Mouse (Mus musculus): ENCODE data around the gene Tinf2. TPM values are rescaled to one million over a fixed set of nuclear protein-coding genes. Genes with fewer than 3 reads are reported as not detected.
A peak's percentile ranks its signal among the peaks of the same experiment; 100 is the strongest.

Gene Tinf2
- polyA plus RNA-seq, 1 experiment from 2014 or later, result 45.7 TPM

DNA sequence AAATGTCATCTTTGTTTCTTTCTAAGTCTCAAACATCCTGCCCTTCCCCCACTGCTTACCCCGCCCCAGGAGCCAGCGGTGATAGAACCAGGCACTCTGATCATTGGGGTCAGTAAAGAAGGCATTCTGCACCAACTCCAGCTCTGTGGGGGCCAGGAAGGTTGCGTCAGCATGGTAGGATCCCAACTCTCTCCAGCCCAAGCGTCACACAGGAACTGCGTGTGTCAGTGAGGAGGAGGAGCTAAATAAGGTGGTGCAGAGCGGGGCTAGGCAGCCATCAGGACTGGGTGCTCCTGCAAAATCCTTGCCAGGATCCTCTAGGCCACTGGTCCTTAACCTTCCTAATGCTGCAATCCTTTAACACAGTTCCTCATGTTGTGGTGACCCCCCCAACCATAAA is 38.1 kb upstream of the Tinf2 start:
- Histone ChIP-seq H3K4me1 (0 out of 2 replicates have a peak, but pooled peaks cover 4% of the 10 kb centered on the region), H3K9me3 (no peaks in the 10 kb centered on the region), H3K27ac (no peak overlapping the region), H3K4me3 (no peak overlapping the region), H3K4me2 (replicated peaks) (no peak overlapping the region), H3K9ac (no peak overlapping the region), H3K36me3 (peaks cover 26% of the 10 kb centered on the region), H3K27me3 (replicated peaks) (no peaks in the 10 kb centered on the region)
- no peak for ATAC-seq (ENCODE audit: low FRiP score, low read depth)
- 88% methylated on average over 6 of the region's 6 CpGs for WGBS

DNA sequence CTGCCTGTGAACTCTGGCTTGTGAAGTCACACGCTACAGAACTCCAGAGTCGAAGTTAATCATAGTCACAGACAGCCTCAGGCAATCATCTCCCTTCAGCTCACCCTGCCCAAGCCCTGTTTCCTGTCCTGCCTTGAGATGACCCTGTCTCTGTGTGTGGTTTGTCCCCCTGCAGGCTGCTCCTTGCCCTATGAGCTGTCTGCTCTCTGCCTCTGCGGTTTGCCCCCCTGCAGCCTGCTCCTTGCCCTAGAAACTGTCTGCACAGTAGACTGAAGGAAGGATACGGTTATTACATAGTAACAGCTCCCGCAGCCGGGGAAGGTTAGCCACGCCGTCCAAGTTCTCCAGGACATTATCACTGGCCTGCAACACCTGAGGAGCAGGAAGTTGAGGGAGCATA is 35.3 kb upstream of the Tinf2 start:
- H3K4me1 ChIP-seq, result 0 out of 2 replicates have a peak, but pooled peaks cover 3% of the 10 kb centered on the region
- no peak overlapping the region for H3K4me2 ChIP-seq (replicated peaks)
- H3K9me3 ChIP-seq, result no peaks in the 10 kb centered on the region
- WGBS, result 74% methylated on average over 8 of the region's 8 CpGs
- no peak for ATAC-seq (ENCODE audit: low FRiP score, low read depth)
- peaks cover 26% of the 10 kb centered on the region for H3K36me3 ChIP-seq
- peaks cover 22% of the 10 kb centered on the region for H3K27me3 ChIP-seq (replicated peaks)
- H3K27ac ChIP-seq, result no peak overlapping the region
- H3K4me3 ChIP-seq, result no peak overlapping the region
- H3K9ac ChIP-seq, result no peak overlapping the region

DNA sequence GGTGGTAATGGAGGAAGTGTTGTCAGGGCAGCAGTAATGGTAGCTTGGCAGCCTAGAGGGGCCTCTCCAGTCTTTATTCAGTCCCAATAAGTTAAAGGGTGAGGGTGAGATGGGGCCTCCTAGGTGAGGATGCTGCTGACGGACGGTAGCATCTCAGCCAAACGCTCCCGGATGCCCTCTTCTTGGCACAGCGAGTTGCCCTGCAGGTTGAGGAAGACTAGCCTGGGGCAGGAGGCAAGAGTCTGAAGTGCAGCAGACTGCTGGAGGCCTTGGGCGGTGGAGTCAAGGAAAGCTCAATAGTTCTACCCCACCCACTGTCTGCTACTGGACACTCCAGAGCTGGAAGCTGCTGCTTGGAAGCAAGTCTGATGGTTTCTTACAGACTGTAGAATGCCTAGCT is 34.7 kb upstream of the Tinf2 start:
- no peak for ATAC-seq (ENCODE audit: low FRiP score, low read depth)
- 91% methylated on average over 6 of the region's 6 CpGs for WGBS
- H3K9ac ChIP-seq, result no peak overlapping the region

DNA sequence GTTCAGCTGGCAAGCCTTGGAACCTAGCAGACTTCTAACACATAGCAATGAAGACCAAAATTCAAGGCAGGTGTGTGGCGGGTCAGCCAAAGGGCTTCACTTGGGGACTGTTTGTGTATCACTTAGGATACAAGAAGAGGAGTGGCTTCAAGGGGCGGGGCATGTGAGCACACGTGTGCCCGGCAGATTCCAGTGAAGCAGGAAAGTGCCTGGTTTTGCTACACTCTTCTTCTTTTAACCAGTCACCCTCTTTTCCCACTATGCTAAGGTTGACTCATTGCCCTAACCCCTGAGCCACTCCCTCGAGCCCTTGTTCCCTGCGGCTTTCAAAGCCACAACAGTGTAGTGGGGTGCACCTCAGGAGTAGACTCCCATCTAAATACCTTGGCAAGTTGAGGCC is 33.3 kb upstream of the Tinf2 start:
- ATAC-seq (ENCODE audit: low FRiP score, low read depth), result no peak
- Histone ChIP-seq H3K9ac (no peak overlapping the region), H3K4me1 (0 out of 2 replicates have a peak, but pooled peaks cover 3% of the 10 kb centered on the region), H3K9me3 (no peaks in the 10 kb centered on the region), H3K4me2 (replicated peaks) (no peak overlapping the region), H3K4me3 (no peak overlapping the region), H3K27ac (no peak overlapping the region), H3K36me3 (peaks cover 22% of the 10 kb centered on the region), H3K27me3 (replicated peaks) (peaks cover 23% of the 10 kb centered on the region)
- WGBS, result 44% methylated on average over 6 of the region's 6 CpGs

More for the DNA sequence above, 34.7 kb upstream of the Tinf2 start:
- H3K27ac ChIP-seq, result no peak overlapping the region
- peaks cover 26% of the 10 kb centered on the region for H3K36me3 ChIP-seq
- peaks cover 23% of the 10 kb centered on the region for H3K27me3 ChIP-seq (replicated peaks)
- no peak overlapping the region for H3K4me3 ChIP-seq
- H3K4me2 ChIP-seq (replicated peaks), result no peak overlapping the region
- H3K9me3 ChIP-seq, result no peaks in the 10 kb centered on the region
- 0 out of 2 replicates have a peak, but pooled peaks cover 3% of the 10 kb centered on the region for H3K4me1 ChIP-seq

DNA sequence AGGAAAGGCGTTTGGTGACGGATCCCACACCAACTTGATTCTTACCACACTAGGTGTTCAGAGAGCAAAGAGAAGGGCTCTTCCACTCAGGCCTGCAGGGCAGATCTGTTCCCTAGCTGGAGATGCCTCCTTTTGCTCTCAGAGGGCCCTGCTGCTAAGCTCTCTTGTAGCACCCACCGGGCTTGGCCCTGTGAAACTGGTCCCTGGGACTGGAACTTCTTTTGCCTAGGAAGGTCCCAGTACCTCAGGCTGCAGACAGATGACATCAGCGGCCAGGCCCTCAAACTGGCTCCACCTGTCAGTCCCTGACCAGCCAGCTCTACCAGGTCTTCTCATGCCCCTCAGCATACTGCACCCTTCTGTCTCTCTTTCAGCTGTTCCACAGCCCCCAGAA is 32.1 kb upstream of the Tinf2 start, which contains the start of gene Tgm1:
Tgm1 (minus strand) TSS at position 198 of the 394 bp plus-strand sequence.
- H3K4me1 ChIP-seq, result 0 out of 2 replicates have a peak, but pooled peaks cover 3% of the 10 kb centered on the region
- no peak within 1 kb of the TSS for H3K4me3 ChIP-seq
- 24% methylated on average over 4 of the region's 4 CpGs for WGBS
- H3K36me3 ChIP-seq, result peaks cover 11% of the 10 kb centered on the region
- H3K27me3 ChIP-seq (replicated peaks), result peaks cover 23% of the 10 kb centered on the region
- H3K9ac ChIP-seq, result no peak within 1 kb of the TSS
- peak within 1 kb of the TSS; percentile 33 for H3K4me2 ChIP-seq (replicated peaks)
- no peaks in the 10 kb centered on the region for H3K9me3 ChIP-seq
- no peak within 1 kb of the TSS for H3K27ac ChIP-seq
- no peak for ATAC-seq (ENCODE audit: low FRiP score, low read depth)

DNA sequence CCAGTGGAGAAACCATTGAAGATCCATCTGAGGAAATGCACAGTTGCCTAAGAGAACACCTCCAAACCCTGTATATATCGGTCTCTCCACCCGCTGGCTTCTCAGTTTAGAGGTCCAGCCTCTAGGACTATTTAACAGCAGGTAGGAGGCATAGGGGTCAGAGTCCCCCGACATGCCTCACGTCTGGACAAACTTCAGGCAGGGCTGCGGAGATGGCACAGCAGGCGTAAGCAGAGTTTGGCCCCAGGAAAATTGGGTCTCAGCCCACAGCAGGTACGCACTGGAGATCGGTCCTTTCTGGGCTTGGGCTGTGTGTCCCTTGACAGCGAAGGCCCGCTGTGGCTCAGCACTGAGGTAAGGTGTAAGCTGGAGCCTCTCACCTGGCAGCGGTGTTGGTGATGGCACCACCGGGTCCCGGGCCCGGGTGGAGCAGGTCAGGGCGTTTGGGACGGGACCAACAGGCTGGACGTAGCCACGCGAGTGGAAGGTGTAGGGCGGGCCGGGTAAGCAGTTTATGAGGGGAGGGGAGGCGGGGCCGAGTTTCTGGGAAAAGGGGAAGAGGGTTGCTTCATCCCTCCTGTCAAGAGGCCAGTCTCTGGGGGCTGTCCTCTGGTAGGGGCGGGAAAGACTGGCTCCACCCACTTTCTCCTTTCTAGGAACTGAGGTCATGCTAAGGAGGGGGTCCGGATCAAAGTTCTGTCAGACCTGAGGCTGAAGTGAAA is 31.5 kb upstream of the Tinf2 start:
- no peak for ATAC-seq (ENCODE audit: low FRiP score, low read depth)
- Histone ChIP-seq H3K4me3 (no peak overlapping the region), H3K9ac (no peak overlapping the region), H3K36me3 (peaks cover 6% of the 10 kb centered on the region; the same call in 1 of the 2 replicates), H3K4me2 (replicated peaks) (peak overlapping the region; percentile 33), H3K9me3 (no peaks in the 10 kb centered on the region), H3K27me3 (replicated peaks) (peaks cover 23% of the 10 kb centered on the region), H3K4me1 (0 out of 2 replicates have a peak, but pooled peaks cover 3% of the 10 kb centered on the region), H3K27ac (no peak overlapping the region)
- WGBS, result 12% methylated on average over 24 of the region's 25 CpGs

DNA sequence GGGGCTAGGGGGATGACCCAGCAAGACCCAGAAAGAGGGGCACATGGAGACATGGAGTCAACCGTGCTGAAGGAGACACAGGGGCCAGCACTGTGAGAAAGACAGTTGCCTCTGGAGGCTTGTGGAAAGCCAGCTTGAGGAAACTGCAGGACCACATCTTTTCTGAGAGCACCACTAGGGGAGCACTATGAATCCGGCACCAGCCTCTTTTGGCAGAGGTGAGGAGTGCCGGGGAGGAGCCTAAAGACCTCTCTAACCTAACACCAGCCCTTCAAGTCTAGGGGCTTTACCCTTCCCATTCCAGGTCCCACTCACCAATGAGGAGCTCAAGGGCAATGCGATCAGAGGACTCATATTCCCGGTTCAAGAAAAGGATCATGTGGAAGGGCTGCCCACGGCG is 30.2 kb upstream of the Tinf2 start:
- Histone ChIP-seq H3K9me3 (no peaks in the 10 kb centered on the region), H3K4me2 (replicated peaks) (no peak overlapping the region), H3K36me3 (no peaks in the 10 kb centered on the region), H3K27me3 (replicated peaks) (peaks cover 23% of the 10 kb centered on the region), H3K4me3 (no peak overlapping the region), H3K9ac (no peak overlapping the region), H3K4me1 (0 out of 2 replicates have a peak, but pooled peaks cover 3% of the 10 kb centered on the region), H3K27ac (no peak overlapping the region)
- no peak for ATAC-seq (ENCODE audit: low FRiP score, low read depth)
- 80% methylated on average over 7 of the region's 7 CpGs for WGBS

DNA sequence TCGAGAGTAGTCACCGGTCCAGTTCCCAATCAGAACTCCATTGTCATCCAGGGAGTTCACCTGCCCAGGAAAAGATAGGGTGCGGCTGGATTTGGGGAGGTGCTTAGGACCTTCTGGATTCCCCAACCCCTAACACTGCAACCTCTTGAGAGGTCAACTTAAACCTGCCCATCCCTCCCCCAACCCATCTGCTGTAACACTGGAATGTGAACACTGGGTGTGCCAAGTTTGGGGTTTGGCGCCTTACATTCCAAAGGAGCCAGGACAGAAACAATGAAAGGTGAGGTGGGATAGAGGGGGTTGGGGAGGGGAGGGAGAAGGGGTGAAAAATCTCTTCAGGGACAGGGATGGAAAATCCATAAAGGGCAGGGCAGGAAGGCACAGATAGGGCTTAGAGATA is 27.9 kb upstream of the Tinf2 start:
- H3K9ac ChIP-seq, result no peak overlapping the region

DNA sequence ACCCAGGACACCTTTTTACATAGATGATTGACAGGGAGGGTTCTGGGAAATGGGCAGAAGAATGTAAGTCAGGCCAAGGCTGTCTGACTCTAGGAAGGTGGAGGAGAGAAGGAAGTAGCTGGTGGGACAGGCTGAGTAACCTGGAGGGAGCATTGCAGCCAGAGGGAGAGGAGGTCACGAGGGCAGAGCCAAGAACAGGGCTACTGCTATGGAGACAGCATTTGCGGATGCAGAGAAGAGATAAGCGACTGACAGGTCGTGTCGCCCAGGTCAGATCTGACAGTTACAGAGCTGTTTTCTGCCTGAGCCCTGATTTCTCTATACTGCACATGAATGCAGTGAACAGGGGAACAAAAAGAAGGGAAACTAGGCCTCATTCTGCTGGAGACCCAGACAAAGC is 25.8 kb upstream of the Tinf2 start:
- Histone ChIP-seq H3K4me2 (replicated peaks) (no peak overlapping the region), H3K27ac (no peak overlapping the region), H3K27me3 (replicated peaks) (0 out of 2 replicates have a peak, but pooled peaks cover 6% of the 10 kb centered on the region), H3K9ac (no peak overlapping the region), H3K36me3 (no peaks in the 10 kb centered on the region), H3K9me3 (no peaks in the 10 kb centered on the region), H3K4me1 (no peaks in the 10 kb centered on the region), H3K4me3 (no peak overlapping the region)
- 87% methylated on average over 5 of the region's 5 CpGs for WGBS
- no peak for ATAC-seq (ENCODE audit: low FRiP score, low read depth)

More for the DNA sequence above, 27.9 kb upstream of the Tinf2 start:
- 0 out of 2 replicates have a peak, but pooled peaks cover 3% of the 10 kb centered on the region for H3K4me1 ChIP-seq
- no peak for ATAC-seq (ENCODE audit: low FRiP score, low read depth)
- H3K4me3 ChIP-seq, result no peak overlapping the region
- no peak overlapping the region for H3K4me2 ChIP-seq (replicated peaks)
- H3K36me3 ChIP-seq, result no peaks in the 10 kb centered on the region
- no peaks in the 10 kb centered on the region for H3K9me3 ChIP-seq
- peaks cover 23% of the 10 kb centered on the region for H3K27me3 ChIP-seq (replicated peaks)
- 88% methylated on average over 4 of the region's 4 CpGs for WGBS
- no peak overlapping the region for H3K27ac ChIP-seq

DNA sequence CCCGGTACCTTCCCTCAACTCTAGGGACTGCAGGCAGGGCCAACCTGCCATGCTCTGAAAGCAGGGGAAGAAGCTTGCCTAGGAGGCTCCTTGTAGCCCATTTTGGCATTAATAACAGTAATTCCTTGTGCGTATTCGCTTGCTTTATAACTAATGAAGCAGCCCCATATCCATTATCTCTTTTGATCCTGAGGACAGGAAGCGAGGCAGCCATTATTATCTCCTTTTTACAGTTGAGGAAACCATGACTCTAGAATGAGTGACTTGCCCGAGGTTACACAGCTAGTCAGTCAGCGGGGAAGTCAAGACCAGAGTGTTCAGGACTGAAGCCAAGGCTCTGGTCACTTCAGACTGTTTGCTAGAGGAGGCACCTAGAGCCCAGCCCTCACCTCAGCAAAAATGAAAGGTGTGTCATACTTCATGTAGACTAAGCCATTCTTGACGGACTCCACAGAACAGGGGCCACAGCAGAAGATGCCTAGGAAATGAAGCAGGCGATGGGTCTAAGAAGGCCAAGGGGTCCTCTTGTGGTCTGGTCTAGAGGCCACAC is 24.5 kb upstream of the Tinf2 start:
- H3K4me2 ChIP-seq (replicated peaks), result no peak overlapping the region
- no peak for ATAC-seq (ENCODE audit: low FRiP score, low read depth)
- no peak overlapping the region for H3K4me3 ChIP-seq
- no peaks in the 10 kb centered on the region for H3K36me3 ChIP-seq
- WGBS, result 93% methylated on average over 8 of the region's 8 CpGs
- no peaks in the 10 kb centered on the region for H3K27me3 ChIP-seq (replicated peaks)
- H3K4me1 ChIP-seq, result no peaks in the 10 kb centered on the region
- H3K27ac ChIP-seq, result no peak overlapping the region
- H3K9me3 ChIP-seq, result no peaks in the 10 kb centered on the region
- H3K9ac ChIP-seq, result no peak overlapping the region

DNA sequence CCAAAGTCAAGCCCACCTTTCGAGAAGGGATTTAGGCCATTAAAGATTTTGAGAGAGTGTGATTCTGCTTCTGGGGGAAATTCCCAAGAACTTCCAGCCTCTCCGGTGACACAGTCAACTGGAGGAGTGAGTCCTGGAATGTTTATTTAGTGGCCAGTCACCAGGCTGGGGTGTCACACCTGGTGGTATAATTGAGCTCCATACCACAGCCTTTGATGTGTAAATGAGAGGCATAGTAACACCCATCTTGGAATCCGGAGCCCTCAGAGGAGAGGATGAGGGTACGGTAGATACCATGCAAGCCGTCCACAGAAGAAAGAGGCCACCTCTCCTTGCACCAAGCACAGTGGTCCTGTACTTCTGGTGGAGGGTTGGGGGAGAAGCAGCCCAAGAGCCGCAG is 21.1 kb upstream of the Tinf2 start:
- WGBS, result 63% methylated on average over 6 of the region's 6 CpGs
- Histone ChIP-seq H3K4me2 (replicated peaks) (no peak overlapping the region), H3K9me3 (no peaks in the 10 kb centered on the region), H3K9ac (no peak overlapping the region), H3K36me3 (no peaks in the 10 kb centered on the region), H3K27ac (no peak overlapping the region), H3K4me3 (no peak overlapping the region), H3K27me3 (replicated peaks) (no peaks in the 10 kb centered on the region), H3K4me1 (no peaks in the 10 kb centered on the region)
- no peak for ATAC-seq (ENCODE audit: low FRiP score, low read depth)

DNA sequence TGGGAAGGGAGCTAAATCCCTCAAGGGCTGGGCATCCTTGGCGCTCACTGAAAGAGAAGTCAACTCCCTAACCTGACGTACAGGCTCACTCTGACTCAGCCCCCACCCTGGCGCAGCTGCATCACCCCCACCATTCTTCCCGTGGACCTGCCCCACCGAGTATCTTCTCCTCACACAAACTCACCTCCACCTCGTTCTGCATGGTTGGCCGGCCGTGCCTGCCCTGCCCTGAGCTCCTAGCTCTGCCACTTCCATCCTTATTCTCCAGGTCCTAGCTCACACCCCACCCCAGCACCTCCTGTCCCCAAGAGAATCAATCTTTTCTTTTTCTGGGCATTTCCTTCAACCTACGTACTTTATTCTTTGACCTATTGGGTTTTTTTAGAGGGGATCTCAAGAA is 19.5 kb upstream of the Tinf2 start:
- no peaks in the 10 kb centered on the region for H3K4me1 ChIP-seq
- no peak overlapping the region for H3K9ac ChIP-seq
- no peaks in the 10 kb centered on the region for H3K27me3 ChIP-seq (replicated peaks)
- WGBS, result 77% methylated on average over 9 of the region's 9 CpGs
- no peak overlapping the region for H3K27ac ChIP-seq
- no peaks in the 10 kb centered on the region for H3K36me3 ChIP-seq
- no peak overlapping the region for H3K4me3 ChIP-seq
- ATAC-seq (ENCODE audit: low FRiP score, low read depth), result no peak
- no peak overlapping the region for H3K4me2 ChIP-seq (replicated peaks)
- no peaks in the 10 kb centered on the region for H3K9me3 ChIP-seq
